Mouse (Mus musculus) Patski (cell line): ENCODE results near the gene Ptpn7. TPM values are rescaled to one million over a fixed set of nuclear protein-coding genes. Genes with fewer than 3 reads are reported as not detected.
"Not testable (repeated sequence)": the region's sequence is repeated elsewhere in the genome, so short reads cannot be mapped to it uniquely, and the experiment has no call there.

Source experiments
- ATAC-seq: fragments of 100-300 bp; one replicate; pipeline ENCODE4 v1.8.0; 2021
- CTCF ChIA-PET: fragments of 350-600 bp; sonication (Branson Sonifier 250); formaldehyde crosslinking; loops from one replicate; lab custom pipeline; 2022; ENCODE audit warnings: inconsistent platforms; lab: Charles Lee
- POLR2A ChIA-PET: fragments of 350-600 bp; sonication (Branson Sonifier 250); formaldehyde crosslinking; loops from one replicate; lab custom pipeline; 2022; ENCODE audit warnings: antibody characterized with exemption, inconsistent platforms; lab: Charles Lee
- DNase-seq: peaks from one replicate; pipeline ENCODE4 v3.0.0-alpha.2; 2011; ENCODE audit warnings: low read depth, low spot score
- H3K27me3 ChIP-seq: fragments of 371-371 bp; one replicate; pipeline ENCODE4 v1.5.1; 2021
- CTCF ChIP-seq: fragments of 100-300 bp; IDR thresholded peaks from one replicate; pipeline ENCODE4 v1.5.1; 2021
- in situ Hi-C: fragments of 300-500 bp; cut with MboI; formaldehyde crosslinking; loops from 3 replicates; pipeline ENCODE4 v1.11.1; 2018; ENCODE audit warnings: low pct_unique_long_range_greater_than_20kb, mixed read lengths
- polyA plus RNA-seq: library from polyadenylated mRNA; unstranded; gene quantifications from one replicate; pipeline ENCODE4 v1.2.3, GENCODE M21; 2021

The Ptpn7 gene
- polyA plus RNA-seq, 1 experiment from 2014 or later = 0.19 TPM

- CTCF ChIA-PET = no interaction called here
- POLR2A ChIA-PET = no interaction called here
Observed at GRCm38 (mm10) chr1:135181275-135181674, 48.8 kb downstream of the Ptpn7 start.

GRCm38 (mm10) chr1:135181880-135182623 is 49.6 kb downstream of the Ptpn7 start:
- in situ Hi-C loops = no loop called here
- ATAC-seq = no peak
- TF ChIP-seq CTCF = no peak
- H3K27me3 ChIP-seq = no peaks in the 10 kb centered on the region
- ChIA-PET CTCF (interaction anchor here (0.9 to 1.0 kb wide), 2 partner anchors 10 to 12 kb away, joined by 3 to 4 read pairs; no protein-coding TSS in a partner anchor), POLR2A (no interaction called here)
- no peak for DNase-seq

More at GRCm38 (mm10) chr1:135181275-135181674, 48.8 kb downstream of the Ptpn7 start:
- in situ Hi-C loops = no loop called here
- H3K27me3 ChIP-seq = no peaks in the 10 kb centered on the region
- no peak for DNase-seq
- no peak for TF ChIP-seq CTCF
- ATAC-seq = no peak

GRCm38 (mm10) chr1:135182975-135183374 is 50.5 kb downstream of the Ptpn7 start:
- TF ChIP-seq CTCF = no peak
- DNase-seq = no peak
- in situ Hi-C loops = no loop called here
- POLR2A ChIA-PET = interaction anchor here (0.6 kb wide), 1 partner anchor 20 kb away, joined by 3 read pairs; no protein-coding TSS in a partner anchor
- no peak for ATAC-seq
- no peaks in the 10 kb centered on the region for H3K27me3 ChIP-seq
- CTCF ChIA-PET = interaction anchor here (0.9 to 1.0 kb wide), 2 partner anchors 11 to 13 kb away, joined by 3 to 4 read pairs; no protein-coding TSS in a partner anchor

GRCm38 (mm10) chr1:135183448-135183847 is 50.9 kb downstream of the Ptpn7 start:
- DNase-seq (no peak), ATAC-seq (no peak)
- H3K27me3 ChIP-seq = no peaks in the 10 kb centered on the region
- in situ Hi-C loops = no loop called here
- POLR2A ChIA-PET = no interaction called here
- CTCF ChIA-PET = interaction anchor here (0.9 to 1.0 kb wide), 2 partner anchors 11 to 14 kb away, joined by 3 to 4 read pairs; no protein-coding TSS in a partner anchor
- no peak for TF ChIP-seq CTCF

- DNase-seq = no peak
- CTCF ChIA-PET = no interaction called here
- POLR2A ChIA-PET = no interaction called here
- TF ChIP-seq CTCF = no peak
- no peaks in the 10 kb centered on the region for H3K27me3 ChIP-seq
- ATAC-seq = peak; percentile 23
- in situ Hi-C loops = no loop called here
Observed at GRCm38 (mm10) chr1:135183941-135184570, 51.6 kb downstream of the Ptpn7 start.

GRCm38 (mm10) chr1:135185936-135186335 is 53.4 kb downstream of the Ptpn7 start:
- ATAC-seq (no peak), DNase-seq (no peak)
- H3K27me3 ChIP-seq = no peaks in the 10 kb centered on the region
- no peak for TF ChIP-seq CTCF
- in situ Hi-C loops = no loop called here
- CTCF ChIA-PET = no interaction called here
- POLR2A ChIA-PET = interaction anchor here (0.8 kb wide), 1 partner anchor 201 kb away, joined by 4 read pairs; no protein-coding TSS in a partner anchor

- in situ Hi-C loops = no loop called here
- ATAC-seq (no peak), DNase-seq (no peak)
- no peaks in the 10 kb centered on the region for H3K27me3 ChIP-seq
- no peak for TF ChIP-seq CTCF
- ChIA-PET CTCF (no interaction called here), POLR2A (interaction anchor here (0.8 kb wide), 1 partner anchor 201 kb away, joined by 4 read pairs; no protein-coding TSS in a partner anchor)
Observed at GRCm38 (mm10) chr1:135186427-135186826, 53.9 kb downstream of the Ptpn7 start.

- ATAC-seq, CTCF ChIA-PET, in situ Hi-C loops, DNase-seq, POLR2A ChIA-PET, H3K27me3 ChIP-seq: not testable (repeated sequence)
Observed at GRCm38 (mm10) chr1:135187016-135187415, 54.5 kb downstream of the Ptpn7 start.

GRCm38 (mm10) chr1:135188197-135188596 is 55.7 kb downstream of the Ptpn7 start:
- TF ChIP-seq CTCF = no peak
- no peaks in the 10 kb centered on the region for H3K27me3 ChIP-seq
- DNase-seq = no peak
- in situ Hi-C loops = no loop called here
- CTCF ChIA-PET = no interaction called here
- peak; percentile 44 for ATAC-seq
- POLR2A ChIA-PET = no interaction called here

GRCm38 (mm10) chr1:135189186-135189585 is 56.7 kb downstream of the Ptpn7 start:
- no peaks in the 10 kb centered on the region for H3K27me3 ChIP-seq
- POLR2A ChIA-PET = no interaction called here
- in situ Hi-C loops = no loop called here
- ATAC-seq (no peak), DNase-seq (no peak)
- TF ChIP-seq CTCF = no peak
- CTCF ChIA-PET = no interaction called here

GRCm38 (mm10) chr1:135194335-135194734 is 61.8 kb downstream of the Ptpn7 start:
- DNase-seq, ATAC-seq, POLR2A ChIA-PET, in situ Hi-C loops, H3K27me3 ChIP-seq: not testable (repeated sequence)
- CTCF ChIA-PET = interaction anchor here (1.2 kb wide), 1 partner anchor 40 kb away, joined by 3 read pairs; no protein-coding TSS in a partner anchor

Other genes starting within 250 kb of the Ptpn7 start
- gene Ppp1r12b, start 176.8 kb upstream of the Ptpn7 start, polyA plus RNA-seq = 4.2 TPM
- gene Ube2t, start 170.1 kb upstream of the Ptpn7 start, polyA plus RNA-seq = 14.5 TPM
- 2.3 TPM for gene Lgr6, start 27.4 kb upstream of the Ptpn7 start, polyA plus RNA-seq
- gene Arl8a, start 14.1 kb downstream of the Ptpn7 start, polyA plus RNA-seq = 111 TPM
- gene Gpr37l1, start 35.0 kb downstream of the Ptpn7 start, polyA plus RNA-seq = 0.04 TPM
- gene Elf3, start 125.9 kb downstream of the Ptpn7 start, polyA plus RNA-seq = 27.3 TPM
- gene Rnpep, start 151.4 kb downstream of the Ptpn7 start, polyA plus RNA-seq = 60.8 TPM
- 199 TPM for gene Timm17a, start 181.1 kb downstream of the Ptpn7 start, polyA plus RNA-seq
- gene Lmod1, start 192.1 kb downstream of the Ptpn7 start, polyA plus RNA-seq = 2.1 TPM
- gene Shisa4, start 242.5 kb downstream of the Ptpn7 start, polyA plus RNA-seq = 80.9 TPM